Mouse (Mus musculus) liver, postnatal 0 days (tissue): ENCODE measurements around the gene Gm14226.

ENCODE experiments used
- CTCF ChIP-seq: sonication (generic); IDR thresholded peaks from 2 replicates; pipeline ENCODE4 v1.5.1; 2016; ENCODE audit warnings: antibody characterized with exemption, low read depth
- EP300 ChIP-seq: IDR thresholded peaks from 2 replicates; pipeline ENCODE4 v1.6.1; 2016; ENCODE audit warnings: antibody characterized with exemption, low read depth, mild to moderate bottlenecking

GRCm38 (mm10) chr2:155071027-155071426, 53.0 kb downstream of the Gm14226 start:
- TF ChIP-seq CTCF = no peak
- TF ChIP-seq EP300 = no peak
